Mouse (Mus musculus): ENCODE measurements around the gene 2900026A02Rik. TPM values are rescaled to one million over a fixed set of nuclear protein-coding genes. Genes with fewer than 3 reads are reported as not detected.

Gene 2900026A02Rik
- polyA plus RNA-seq, 1 experiment from 2014 or later = 2.2 TPM

DNA sequence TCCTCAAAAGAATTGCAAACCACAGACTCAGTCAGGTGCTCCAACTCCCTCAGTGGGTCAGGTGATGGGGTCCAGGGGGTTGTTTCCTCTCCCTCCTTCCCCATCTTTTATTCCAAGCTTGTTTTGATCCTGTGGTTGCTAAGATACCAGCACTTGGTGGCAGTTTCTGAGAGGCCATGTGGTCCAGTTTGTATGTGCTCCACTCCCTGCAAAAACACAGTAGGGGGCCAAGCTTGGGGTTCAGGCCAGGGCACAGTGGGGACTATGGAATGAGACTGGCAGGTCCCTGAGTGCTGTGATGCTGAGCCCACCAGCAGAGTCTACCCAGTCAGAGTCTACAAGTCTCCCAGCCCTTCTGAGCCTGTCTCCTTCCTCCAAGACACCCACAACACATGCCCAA, 171.2 kb downstream of the 2900026A02Rik start:
- H3K4me3 ChIP-seq (ENCODE audit: low read depth, low read length) = no peak overlapping the region
- ATAC-seq (replicated peaks; ENCODE audit: low FRiP score) (no peak), DNase-seq (ENCODE audit: low spot score) (no peak)
- H3K4me2 ChIP-seq = no peak overlapping the region
- H3K9me3 ChIP-seq (ENCODE audit: control insufficient read depth, low read length) = no peaks in the 10 kb centered on the region
- no peaks in the 10 kb centered on the region for H3K36me3 ChIP-seq (ENCODE audit: control insufficient read depth, insufficient read depth, low read length)
- no peaks in the 10 kb centered on the region for H3K4me1 ChIP-seq (replicated peaks; ENCODE audit: control insufficient read depth, insufficient read depth, low read length)
- no peak overlapping the region for H3K27ac ChIP-seq (ENCODE audit: low read depth, low read length)
- no peak overlapping the region for H3K9ac ChIP-seq (ENCODE audit: low read depth, low read length)
- H3K27me3 ChIP-seq (replicated peaks; ENCODE audit: control insufficient read depth, insufficient read depth, low read length) = no peaks in the 10 kb centered on the region

DNA sequence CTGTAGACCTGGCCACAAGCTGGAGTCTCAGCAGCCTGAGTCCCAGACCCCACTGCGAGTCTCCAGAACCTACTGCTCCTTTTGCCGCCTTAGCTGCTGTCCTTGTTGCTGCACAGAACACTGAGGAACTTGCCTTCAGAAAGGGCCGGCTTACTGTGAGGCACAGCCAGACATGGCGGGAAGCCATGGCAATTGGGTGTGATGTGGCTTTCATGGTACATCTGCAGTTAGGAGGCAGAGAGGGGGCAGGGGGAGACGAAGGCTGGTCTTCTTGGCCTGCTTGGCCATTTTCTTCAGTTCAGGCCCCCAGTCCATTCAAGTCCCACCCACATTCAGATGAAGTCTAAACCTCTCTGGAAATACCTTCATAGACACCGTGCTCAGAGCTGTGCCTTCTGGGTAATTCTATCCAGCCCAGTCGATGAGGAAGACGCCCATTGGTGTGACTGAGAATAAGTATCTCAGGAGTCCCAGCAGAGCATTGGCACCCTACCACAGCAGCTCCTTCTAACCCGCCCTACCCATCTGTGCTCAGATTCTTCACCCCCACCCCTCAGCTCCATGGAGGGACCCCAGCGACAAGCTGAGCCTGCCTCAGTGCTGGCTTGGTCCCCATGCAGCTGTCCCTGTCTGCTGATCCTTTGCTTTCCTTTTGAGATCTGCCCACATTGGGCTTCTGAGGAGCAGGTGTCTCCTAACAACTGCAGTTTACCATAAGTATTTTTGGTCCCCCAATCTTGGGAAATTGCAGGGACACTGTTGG, 175.3 kb downstream of the 2900026A02Rik start:
- Histone ChIP-seq H3K9me3 (ENCODE audit: control insufficient read depth, low read length) (no peaks in the 10 kb centered on the region), H3K4me1 (replicated peaks; ENCODE audit: control insufficient read depth, insufficient read depth, low read length) (no peaks in the 10 kb centered on the region), H3K36me3 (ENCODE audit: control insufficient read depth, insufficient read depth, low read length) (no peaks in the 10 kb centered on the region), H3K4me3 (ENCODE audit: low read depth, low read length) (no peak overlapping the region), H3K27ac (ENCODE audit: low read depth, low read length) (no peak overlapping the region), H3K4me2 (no peak overlapping the region), H3K27me3 (replicated peaks; ENCODE audit: control insufficient read depth, insufficient read depth, low read length) (no peaks in the 10 kb centered on the region), H3K9ac (ENCODE audit: low read depth, low read length) (no peak overlapping the region)
- 83% methylated on average over 10 of the region's 10 CpGs for WGBS
- DNase-seq (ENCODE audit: low spot score) = no peak
- ATAC-seq (replicated peaks; ENCODE audit: low FRiP score) = no peak

DNA sequence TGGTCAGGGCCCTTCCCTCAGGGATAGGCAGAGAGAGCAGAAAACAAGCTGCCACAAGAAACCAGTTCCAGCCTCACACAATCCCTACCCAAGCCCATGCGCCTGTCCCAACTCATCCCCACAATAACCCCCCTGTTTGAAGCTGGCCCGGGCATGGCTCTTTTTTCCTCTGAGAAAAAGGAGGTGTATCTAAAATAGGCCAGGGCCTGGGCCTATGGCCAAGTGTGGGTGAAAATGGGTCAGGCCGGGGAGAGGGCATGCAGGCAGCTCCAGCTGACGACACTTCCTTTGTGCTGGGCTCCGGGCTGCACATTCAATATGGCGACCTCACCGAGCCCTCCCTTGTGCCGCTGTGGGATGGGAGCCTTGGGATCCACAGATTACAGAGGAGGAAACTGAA, 177.5 kb downstream of the 2900026A02Rik start:
- 88% methylated on average over 8 of the region's 8 CpGs for WGBS
- Histone ChIP-seq H3K9ac (ENCODE audit: low read depth, low read length) (no peak overlapping the region), H3K27me3 (replicated peaks; ENCODE audit: control insufficient read depth, insufficient read depth, low read length) (no peaks in the 10 kb centered on the region), H3K9me3 (ENCODE audit: control insufficient read depth, low read length) (no peaks in the 10 kb centered on the region), H3K4me2 (no peak overlapping the region), H3K27ac (ENCODE audit: low read depth, low read length) (no peak overlapping the region), H3K4me1 (replicated peaks; ENCODE audit: control insufficient read depth, insufficient read depth, low read length) (no peaks in the 10 kb centered on the region), H3K4me3 (ENCODE audit: low read depth, low read length) (no peak overlapping the region), H3K36me3 (ENCODE audit: control insufficient read depth, insufficient read depth, low read length) (no peaks in the 10 kb centered on the region)
- DNase-seq (ENCODE audit: low spot score) = no peak
- no peak for ATAC-seq (replicated peaks; ENCODE audit: low FRiP score)

DNA sequence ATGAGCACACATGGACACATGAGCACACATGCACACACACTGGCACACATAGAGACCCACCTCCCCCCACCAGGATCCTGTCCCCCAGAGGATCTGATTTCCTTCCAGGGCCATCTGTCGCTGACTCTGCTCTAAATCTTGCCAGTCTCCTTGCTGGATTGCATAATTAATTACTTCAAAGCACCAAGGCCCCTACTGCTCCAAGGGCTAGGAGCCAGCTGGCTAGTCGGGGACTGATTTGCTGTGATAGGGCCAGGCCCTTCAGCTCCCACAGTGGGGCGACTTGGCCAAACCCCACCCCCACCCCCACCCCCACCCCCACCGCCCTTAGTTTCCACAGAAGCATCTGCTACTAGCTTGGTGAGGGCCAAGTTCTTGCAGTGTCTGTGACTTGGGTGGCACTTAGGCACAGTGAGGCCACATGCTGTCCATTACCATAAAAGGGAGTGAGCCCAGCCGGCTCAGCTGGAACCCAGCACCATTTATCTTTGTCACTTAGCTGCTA, 179.4 kb downstream of the 2900026A02Rik start:
- Histone ChIP-seq H3K36me3 (ENCODE audit: control insufficient read depth, insufficient read depth, low read length) (no peaks in the 10 kb centered on the region), H3K9me3 (ENCODE audit: control insufficient read depth, low read length) (no peaks in the 10 kb centered on the region), H3K9ac (ENCODE audit: low read depth, low read length) (no peak overlapping the region), H3K4me1 (replicated peaks; ENCODE audit: control insufficient read depth, insufficient read depth, low read length) (no peaks in the 10 kb centered on the region), H3K27me3 (replicated peaks; ENCODE audit: control insufficient read depth, insufficient read depth, low read length) (no peaks in the 10 kb centered on the region), H3K4me3 (ENCODE audit: low read depth, low read length) (no peak overlapping the region), H3K4me2 (no peak overlapping the region), H3K27ac (ENCODE audit: low read depth, low read length) (no peak overlapping the region)
- WGBS = 20% methylated on average over 5 of the region's 5 CpGs
- ATAC-seq (replicated peaks; ENCODE audit: low FRiP score) (no peak), DNase-seq (ENCODE audit: low spot score) (no peak)

DNA sequence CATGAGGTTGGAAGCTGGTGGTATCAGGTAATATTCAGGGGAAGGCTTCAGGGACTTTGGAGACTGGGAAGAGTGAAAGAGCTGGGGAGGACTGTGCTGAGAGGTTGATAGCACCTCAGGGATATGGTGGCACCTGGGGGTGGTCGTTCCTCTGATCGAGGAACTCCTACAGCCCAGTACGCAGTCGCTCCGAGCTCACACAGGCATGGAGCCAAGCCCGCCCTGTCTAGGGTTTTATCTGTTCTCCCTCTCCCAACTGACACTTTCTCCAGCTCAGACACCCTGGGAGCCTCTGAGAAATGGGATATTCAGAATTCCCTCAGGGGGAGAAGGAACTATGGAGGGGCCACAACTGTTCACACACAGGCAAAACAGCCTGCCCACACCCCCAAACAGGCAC, 180.3 kb downstream of the 2900026A02Rik start:
- H3K4me2 ChIP-seq = no peak overlapping the region
- no peaks in the 10 kb centered on the region for H3K9me3 ChIP-seq (ENCODE audit: control insufficient read depth, low read length)
- H3K27me3 ChIP-seq (replicated peaks; ENCODE audit: control insufficient read depth, insufficient read depth, low read length) = no peaks in the 10 kb centered on the region
- no peak overlapping the region for H3K27ac ChIP-seq (ENCODE audit: low read depth, low read length)
- H3K4me3 ChIP-seq (ENCODE audit: low read depth, low read length) = no peak overlapping the region
- 61% methylated on average over 6 of the region's 6 CpGs for WGBS
- no peaks in the 10 kb centered on the region for H3K4me1 ChIP-seq (replicated peaks; ENCODE audit: control insufficient read depth, insufficient read depth, low read length)
- no peak for ATAC-seq (replicated peaks; ENCODE audit: low FRiP score)
- DNase-seq (ENCODE audit: low spot score) = no peak
- no peak overlapping the region for H3K9ac ChIP-seq (ENCODE audit: low read depth, low read length)
- H3K36me3 ChIP-seq (ENCODE audit: control insufficient read depth, insufficient read depth, low read length) = no peaks in the 10 kb centered on the region

DNA sequence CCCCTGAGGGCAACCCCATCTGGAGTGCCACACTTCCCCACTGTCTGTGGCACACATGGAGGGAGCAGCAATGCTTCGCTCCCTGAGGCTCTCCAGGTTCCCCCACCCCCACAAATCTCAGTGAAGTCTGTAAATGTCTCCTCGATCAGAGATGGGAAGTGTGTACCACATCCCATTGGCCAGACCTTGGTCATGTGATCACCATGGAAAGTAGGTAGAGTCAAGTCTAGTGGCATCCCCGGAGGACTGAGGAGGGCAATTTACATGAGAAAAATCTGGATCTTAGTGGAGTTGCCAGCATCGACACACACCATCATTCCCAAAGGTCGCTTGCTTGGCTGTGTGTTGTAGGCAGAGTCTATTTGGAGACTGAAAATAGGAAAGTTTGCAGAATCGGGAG, 182.4 kb downstream of the 2900026A02Rik start:
- no peak for ATAC-seq (replicated peaks; ENCODE audit: low FRiP score)
- Histone ChIP-seq H3K9me3 (ENCODE audit: control insufficient read depth, low read length) (no peaks in the 10 kb centered on the region), H3K9ac (ENCODE audit: low read depth, low read length) (no peak overlapping the region), H3K27ac (ENCODE audit: low read depth, low read length) (no peak overlapping the region), H3K4me3 (ENCODE audit: low read depth, low read length) (no peak overlapping the region), H3K4me1 (replicated peaks; ENCODE audit: control insufficient read depth, insufficient read depth, low read length) (no peaks in the 10 kb centered on the region), H3K36me3 (ENCODE audit: control insufficient read depth, insufficient read depth, low read length) (no peaks in the 10 kb centered on the region), H3K27me3 (replicated peaks; ENCODE audit: control insufficient read depth, insufficient read depth, low read length) (no peaks in the 10 kb centered on the region), H3K4me2 (no peak overlapping the region)
- DNase-seq (ENCODE audit: low spot score) = no peak
- 84% methylated on average over 6 of the region's 6 CpGs for WGBS

Other genes with a start within 250 kb of the 2900026A02Rik start
- 3.8 and 4.2 TPM in 2 replicates for gene Grk3, start 205.4 kb downstream of the 2900026A02Rik start, polyA plus RNA-seq (2014; fragmentation: Nextera tagmentation; extraction: Ambion mirVana)
- gene Crybb2, start 151.1 kb downstream of the 2900026A02Rik start, polyA plus RNA-seq (2014; fragmentation: Nextera tagmentation; extraction: Ambion mirVana) = not detected in 2 replicates
- gene Crybb3, start 139.7 kb downstream of the 2900026A02Rik start, polyA plus RNA-seq (2014; fragmentation: Nextera tagmentation; extraction: Ambion mirVana) = 0.27 and 0.49 TPM in 2 replicates
- gene Tmem211, start 5.7 kb upstream of the 2900026A02Rik start, polyA plus RNA-seq (2014; fragmentation: Nextera tagmentation; extraction: Ambion mirVana) = 0.09 TPM in 1 of 2 replicates, not detected in the other
- 4.9 TPM in 2 replicates for gene Sgsm1, start 89.5 kb upstream of the 2900026A02Rik start, polyA plus RNA-seq (2014; fragmentation: Nextera tagmentation; extraction: Ambion mirVana)
- gene Aym1, start 136.1 kb upstream of the 2900026A02Rik start, polyA plus RNA-seq (2014; fragmentation: Nextera tagmentation; extraction: Ambion mirVana) = not detected in 2 replicates

Measured in liver, embryonic 11.5 days (tissue).